Mouse (Mus musculus) midbrain, embryonic 14.5 days (tissue): ENCODE measurements at regions not wholly inside any gene's neighbourhood (a gene's known extent, or its start where the extent isn't known, plus 50 kb on each side); places are given as distances from the start of the nearest gene placed in this dataset.
A peak's percentile ranks its signal among the peaks of the same experiment; 100 is the strongest.
"Not testable (repeated sequence)": the region's sequence is repeated elsewhere in the genome, so short reads cannot be mapped to it uniquely, and the experiment has no call there.

Experiments used
- ATAC-seq: fragments of 200-750 bp; cut with Nextera tagmentation; 2 replicates; pipeline ENCODE4 v1.8.0; 2017; ENCODE audit warnings: moderate number of reproducible peaks, moderate library complexity; ENCODE audit not compliant: low FRiP score, low TSS enrichment
- DNase-seq: peaks from one replicate; pipeline ENCODE4 v3.0.0-alpha.2; 2015
- H3K27ac ChIP-seq: fragments of 300-500 bp; sonication (generic); replicated peaks from 2 replicates; pipeline ENCODE4 v1.5.1; 2014; ENCODE audit warnings: mild to moderate bottlenecking, low read depth, low read length, moderate library complexity
- H3K27me3 ChIP-seq: fragments of 300-500 bp; sonication (generic); 2 replicates; pipeline ENCODE4 v1.6.1; 2014; ENCODE audit warnings: low read length, control low read depth, mixed read lengths; ENCODE audit not compliant: control insufficient read depth, insufficient read depth
- H3K36me3 ChIP-seq: fragments of 300-500 bp; sonication (generic); 2 replicates; pipeline ENCODE4 v1.6.1; 2014; ENCODE audit warnings: low read length, control low read depth; ENCODE audit not compliant: control insufficient read depth, insufficient read depth
- H3K4me1 ChIP-seq: fragments of 300-500 bp; sonication (generic); 2 replicates; pipeline ENCODE4 v1.6.1; 2014; ENCODE audit warnings: mild to moderate bottlenecking, antibody characterized with exemption, low read length, control low read depth; ENCODE audit not compliant: control insufficient read depth, insufficient read depth
- H3K4me2 ChIP-seq: fragments of 300-500 bp; sonication (generic); 2 replicates; pipeline ENCODE4 v1.6.1; 2014; ENCODE audit warnings: mild to moderate bottlenecking, low read length, moderate library complexity
- H3K4me3 ChIP-seq: fragments of 300-500 bp; sonication (generic); replicated peaks from 2 replicates; pipeline ENCODE4 v1.5.1; 2014; ENCODE audit warnings: low read depth, low read length
- H3K9ac ChIP-seq: fragments of 300-500 bp; sonication (generic); replicated peaks from 2 replicates; pipeline ENCODE4 v1.6.1; 2014; ENCODE audit warnings: mild to moderate bottlenecking, low read length, moderate library complexity
- H3K9me3 ChIP-seq: fragments of 300-500 bp; sonication (generic); 2 replicates; pipeline ENCODE4 v1.6.1; 2016; ENCODE audit warnings: low read length, control low read depth, mixed read lengths; ENCODE audit not compliant: control insufficient read depth
- WGBS: fragments of 180-500 bp; shearing (Covaris S2); extraction: QIAGEN DNeasy Blood & Tissue Kit; methylation state at CpG from one replicate; pipeline ENCODE4 v1.1.7; 2014; 5-methylcytosine and 5-hydroxymethylcytosine counted together

GRCm38 (mm10) chr3:31508471-31508870, 198.3 kb upstream of the Slc7a14 start:
- Histone ChIP-seq H3K4me1 (no peaks in the 10 kb centered on the region), H3K27me3 (no peaks in the 10 kb centered on the region), H3K9ac (no peak overlapping the region), H3K4me2 (no peak overlapping the region), H3K4me3 (no peak overlapping the region), H3K36me3 (no peaks in the 10 kb centered on the region), H3K27ac (no peak overlapping the region), H3K9me3 (no peaks in the 10 kb centered on the region)
- ATAC-seq (no peak), DNase-seq (no peak)
- WGBS: 90% methylated on average over 4 of the region's 4 CpGs

GRCm38 (mm10) chr3:31499201-31499968, 189.2 kb upstream of the Slc7a14 start:
- Histone ChIP-seq H3K4me1 (no peaks in the 10 kb centered on the region), H3K27me3 (no peaks in the 10 kb centered on the region), H3K27ac (no peak overlapping the region), H3K36me3 (no peaks in the 10 kb centered on the region), H3K4me2 (no peak overlapping the region), H3K9me3 (no peaks in the 10 kb centered on the region), H3K4me3 (no peak overlapping the region), H3K9ac (no peak overlapping the region)
- DNase-seq: no peak
- WGBS: 74% methylated on average over 10 of the region's 10 CpGs
- ATAC-seq: no peak

- Histone ChIP-seq H3K9me3 (no peaks in the 10 kb centered on the region), H3K27ac (no peak overlapping the region), H3K4me3 (no peak overlapping the region), H3K27me3 (no peaks in the 10 kb centered on the region), H3K9ac (no peak overlapping the region), H3K36me3 (no peaks in the 10 kb centered on the region), H3K4me1 (no peaks in the 10 kb centered on the region), H3K4me2 (no peak overlapping the region)
- ATAC-seq: no peak
- WGBS: 92% methylated on average over 1 of the region's 1 CpGs
- no peak for DNase-seq
Measured at GRCm38 (mm10) chr3:31495287-31495686, 185.1 kb upstream of the Slc7a14 start.

GRCm38 (mm10) chr3:31494706-31495105, 184.5 kb upstream of the Slc7a14 start:
- Histone ChIP-seq H3K4me2 (no peak overlapping the region), H3K4me3 (no peak overlapping the region), H3K36me3 (no peaks in the 10 kb centered on the region), H3K27ac (no peak overlapping the region), H3K27me3 (no peaks in the 10 kb centered on the region), H3K4me1 (no peaks in the 10 kb centered on the region), H3K9ac (no peak overlapping the region), H3K9me3 (no peaks in the 10 kb centered on the region)
- ATAC-seq (no peak), DNase-seq (no peak)
- 89% methylated on average over 1 of the region's 1 CpGs for WGBS

GRCm38 (mm10) chr3:31491736-31492135, 181.6 kb upstream of the Slc7a14 start:
- not testable (repeated sequence) for DNase-seq, H3K4me1 ChIP-seq, H3K9ac ChIP-seq, H3K4me2 ChIP-seq, ATAC-seq, H3K36me3 ChIP-seq, H3K4me3 ChIP-seq, H3K9me3 ChIP-seq, H3K27me3 ChIP-seq, H3K27ac ChIP-seq
- 93% methylated on average over 1 of the region's 1 CpGs for WGBS

GRCm38 (mm10) chr3:31487596-31487995, 177.4 kb upstream of the Slc7a14 start:
- Histone ChIP-seq H3K4me3 (no peak overlapping the region), H3K4me1 (no peaks in the 10 kb centered on the region), H3K36me3 (no peaks in the 10 kb centered on the region), H3K4me2 (no peak overlapping the region), H3K9me3 (no peaks in the 10 kb centered on the region), H3K9ac (no peak overlapping the region), H3K27me3 (no peaks in the 10 kb centered on the region), H3K27ac (no peak overlapping the region)
- 74% methylated on average over 6 of the region's 6 CpGs for WGBS
- ATAC-seq (no peak), DNase-seq (peak; percentile 5)

GRCm38 (mm10) chr3:31481964-31482363, 171.8 kb upstream of the Slc7a14 start:
- H3K36me3 ChIP-seq: no peaks in the 10 kb centered on the region
- no peaks in the 10 kb centered on the region for H3K9me3 ChIP-seq
- H3K4me2 ChIP-seq: no peak overlapping the region
- H3K4me1 ChIP-seq: no peaks in the 10 kb centered on the region
- no peak for ATAC-seq
- no peak for DNase-seq
- WGBS: 64% methylated on average over 3 of the region's 3 CpGs
- no peaks in the 10 kb centered on the region for H3K27me3 ChIP-seq
- H3K4me3 ChIP-seq: no peak overlapping the region
- H3K27ac ChIP-seq: no peak overlapping the region
- H3K9ac ChIP-seq: no peak overlapping the region

- DNase-seq (peak; percentile 68), ATAC-seq (peak; percentile 55; the same call in 1 of the 2 replicates)
- H3K36me3 ChIP-seq: no peaks in the 10 kb centered on the region
- no peak overlapping the region for H3K27ac ChIP-seq
- no peaks in the 10 kb centered on the region for H3K4me1 ChIP-seq
- 17% methylated on average over 1 of the region's 1 CpGs for WGBS
- no peak overlapping the region for H3K4me2 ChIP-seq
- H3K9ac ChIP-seq: no peak overlapping the region
- H3K4me3 ChIP-seq: no peak overlapping the region
- H3K9me3 ChIP-seq: no peaks in the 10 kb centered on the region
- no peaks in the 10 kb centered on the region for H3K27me3 ChIP-seq
Measured at GRCm38 (mm10) chr3:31467882-31468281, 157.7 kb upstream of the Slc7a14 start.

GRCm38 (mm10) chr3:31464260-31464659, 154.1 kb upstream of the Slc7a14 start:
- Histone ChIP-seq H3K27ac (no peak overlapping the region), H3K9ac (no peak overlapping the region), H3K4me2 (no peak overlapping the region), H3K9me3 (no peaks in the 10 kb centered on the region), H3K27me3 (no peaks in the 10 kb centered on the region), H3K36me3 (no peaks in the 10 kb centered on the region), H3K4me3 (no peak overlapping the region), H3K4me1 (no peaks in the 10 kb centered on the region)
- 86% methylated on average over 4 of the region's 4 CpGs for WGBS
- no peak for DNase-seq
- no peak for ATAC-seq
